Mouse (Mus musculus): ENCODE measurements around the gene Ramac. TPM values are rescaled to one million over a fixed set of nuclear protein-coding genes. Genes with fewer than 3 reads are reported as not detected.
A peak's percentile ranks its signal among the peaks of the same experiment; 100 is the strongest.

Ramac gene
- polyA plus RNA-seq, 1 experiment from 2014 or later: 151 TPM

GRCm38 (mm10) chr7:81747956-81748355, 14.8 kb upstream of the Ramac start:
- WGBS: 84% methylated on average over 3 of the region's 3 CpGs
- no peaks in the 10 kb centered on the region for H3K9me3 ChIP-seq (replicated peaks; ENCODE audit: control insufficient read depth, low read length)
- H3K27ac ChIP-seq (replicated peaks; ENCODE audit: low read depth, low read length): no peak overlapping the region
- no peak overlapping the region for H3K4me2 ChIP-seq (ENCODE audit: low read depth, low read length)
- no peaks in the 10 kb centered on the region for H3K4me1 ChIP-seq (ENCODE audit: control insufficient read depth, insufficient read depth, low read length)
- no peak overlapping the region for H3K9ac ChIP-seq (replicated peaks; ENCODE audit: low read length)
- no peak overlapping the region for H3K4me3 ChIP-seq (ENCODE audit: low read depth, low read length)
- no peaks in the 10 kb centered on the region for H3K27me3 ChIP-seq (ENCODE audit: control insufficient read depth, insufficient read depth, low read length)
- no peaks in the 10 kb centered on the region for H3K36me3 ChIP-seq (replicated peaks; ENCODE audit: control insufficient read depth, insufficient read depth, low read depth, low read length)
- DNase-seq (ENCODE audit: low spot score): no peak
- no peak for ATAC-seq (replicated peaks; ENCODE audit: insufficient number of reproducible peaks, low FRiP score, low TSS enrichment, low read depth)

DNA sequence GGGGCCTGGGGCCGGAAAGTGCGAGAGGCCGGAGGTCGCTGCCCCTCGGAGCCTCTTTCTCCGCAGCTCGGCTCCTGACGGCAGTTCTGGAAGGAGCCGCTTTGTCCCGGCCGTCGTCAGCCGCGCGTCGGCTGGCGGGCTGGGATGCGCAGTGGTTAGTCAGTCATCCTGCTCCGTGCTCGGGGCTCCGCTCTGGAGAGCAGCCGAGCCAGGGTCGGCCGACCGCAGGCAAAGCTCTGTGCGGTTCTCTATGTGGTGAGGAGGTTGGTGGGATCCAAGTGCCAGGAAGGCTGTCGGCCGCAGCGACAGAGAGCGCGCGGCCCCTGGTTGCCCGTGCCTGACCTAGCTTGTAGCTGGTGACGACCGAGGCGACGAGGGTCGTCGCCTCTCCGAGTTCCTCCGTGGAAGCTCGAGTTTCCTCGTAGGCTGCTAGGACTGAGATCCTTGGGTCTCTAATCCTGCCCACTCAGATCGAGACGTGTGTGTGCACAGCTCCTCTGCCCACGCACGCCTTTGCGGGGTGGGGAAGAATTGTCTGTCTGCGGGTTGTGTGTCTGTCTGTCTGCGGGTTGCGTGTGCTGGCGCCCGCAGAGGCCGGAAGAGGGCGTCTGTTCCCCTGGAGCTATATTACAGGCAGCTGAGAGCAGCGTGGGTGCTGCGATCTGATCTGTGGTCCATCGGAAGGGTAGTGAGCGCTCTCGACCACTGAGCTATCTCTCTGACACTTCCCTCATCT, 553 bp downstream of the Ramac start:
- peak overlapping the region; percentile 96 for H3K4me3 ChIP-seq (ENCODE audit: low read depth, low read length)
- peak; percentile 37 for DNase-seq (ENCODE audit: low spot score)
- no peaks in the 10 kb centered on the region for H3K36me3 ChIP-seq (replicated peaks; ENCODE audit: control insufficient read depth, insufficient read depth, low read depth, low read length)
- H3K27me3 ChIP-seq (ENCODE audit: control insufficient read depth, insufficient read depth, low read length): no peaks in the 10 kb centered on the region
- ATAC-seq (replicated peaks; ENCODE audit: insufficient number of reproducible peaks, low FRiP score, low TSS enrichment, low read depth): peak; percentile 77
- 2% methylated on average over 60 of the region's 60 CpGs for WGBS
- peak overlapping the region; percentile 91 for H3K4me2 ChIP-seq (ENCODE audit: low read depth, low read length)
- peak overlapping the region; percentile 80 for H3K27ac ChIP-seq (replicated peaks; ENCODE audit: low read depth, low read length)
- peak overlapping the region; percentile 93 for H3K9ac ChIP-seq (replicated peaks; ENCODE audit: low read length)
- no peaks in the 10 kb centered on the region for H3K9me3 ChIP-seq (replicated peaks; ENCODE audit: control insufficient read depth, low read length)
- H3K4me1 ChIP-seq (ENCODE audit: control insufficient read depth, insufficient read depth, low read length): no peaks in the 10 kb centered on the region

GRCm38 (mm10) chr7:81772786-81773539, 10.2 kb downstream of the Ramac start:
- Histone ChIP-seq H3K9ac (replicated peaks; ENCODE audit: low read length) (no peak overlapping the region), H3K4me2 (ENCODE audit: low read depth, low read length) (no peak overlapping the region), H3K36me3 (replicated peaks; ENCODE audit: control insufficient read depth, insufficient read depth, low read depth, low read length) (no peaks in the 10 kb centered on the region), H3K9me3 (replicated peaks; ENCODE audit: control insufficient read depth, low read length) (no peaks in the 10 kb centered on the region), H3K27me3 (ENCODE audit: control insufficient read depth, insufficient read depth, low read length) (no peaks in the 10 kb centered on the region), H3K4me3 (ENCODE audit: low read depth, low read length) (no peak overlapping the region), H3K27ac (replicated peaks; ENCODE audit: low read depth, low read length) (no peak overlapping the region), H3K4me1 (ENCODE audit: control insufficient read depth, insufficient read depth, low read length) (no peaks in the 10 kb centered on the region)
- ATAC-seq (replicated peaks; ENCODE audit: insufficient number of reproducible peaks, low FRiP score, low TSS enrichment, low read depth) (no peak), DNase-seq (ENCODE audit: low spot score) (no peak)
- 82% methylated on average over 10 of the region's 10 CpGs for WGBS

DNA sequence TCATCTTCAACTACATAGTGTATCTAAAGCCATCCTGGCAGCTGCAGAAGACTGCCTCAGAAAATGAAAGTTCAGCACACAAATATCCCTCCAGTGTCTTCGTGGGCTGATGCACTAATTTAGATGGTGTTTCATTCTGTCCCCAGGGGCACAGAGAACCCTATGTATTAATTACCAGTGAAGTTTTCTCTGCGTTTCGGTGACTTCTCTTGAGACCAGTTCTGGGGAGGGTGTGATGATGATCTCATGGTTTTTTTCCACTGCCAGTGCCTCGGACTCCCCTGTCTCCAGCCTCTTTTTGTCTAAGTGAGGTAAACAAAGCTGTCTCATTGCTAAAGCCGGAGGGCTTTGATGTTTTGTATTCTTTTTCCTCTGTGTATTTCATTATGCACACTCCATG, 12.6 kb downstream of the Ramac start:
- no peak for DNase-seq (ENCODE audit: low spot score)
- no peak overlapping the region for H3K9ac ChIP-seq (replicated peaks; ENCODE audit: low read length)
- WGBS: 78% methylated on average over 5 of the region's 5 CpGs

GRCm38 (mm10) chr7:81777667-81778218, 15.0 kb downstream of the Ramac start:
- Histone ChIP-seq H3K9ac (replicated peaks; ENCODE audit: low read length) (no peak overlapping the region), H3K9me3 (replicated peaks; ENCODE audit: control insufficient read depth, low read length) (no peaks in the 10 kb centered on the region), H3K27me3 (ENCODE audit: control insufficient read depth, insufficient read depth, low read length) (no peaks in the 10 kb centered on the region), H3K4me1 (ENCODE audit: control insufficient read depth, insufficient read depth, low read length) (no peaks in the 10 kb centered on the region), H3K27ac (replicated peaks; ENCODE audit: low read depth, low read length) (no peak overlapping the region), H3K36me3 (replicated peaks; ENCODE audit: control insufficient read depth, insufficient read depth, low read depth, low read length) (no peaks in the 10 kb centered on the region; the same call in none of the 2 replicates), H3K4me2 (ENCODE audit: low read depth, low read length) (no peak overlapping the region), H3K4me3 (ENCODE audit: low read depth, low read length) (no peak overlapping the region)
- no peak; the same call in 1 of the 2 replicates for ATAC-seq (replicated peaks; ENCODE audit: insufficient number of reproducible peaks, low FRiP score, low TSS enrichment, low read depth)
- 76% methylated on average over 10 of the region's 10 CpGs for WGBS
- DNase-seq (ENCODE audit: low spot score): no peak

More for the DNA sequence above, 12.6 kb downstream of the Ramac start:
- Histone ChIP-seq H3K27ac (replicated peaks; ENCODE audit: low read depth, low read length) (no peak overlapping the region), H3K27me3 (ENCODE audit: control insufficient read depth, insufficient read depth, low read length) (no peaks in the 10 kb centered on the region), H3K9me3 (replicated peaks; ENCODE audit: control insufficient read depth, low read length) (no peaks in the 10 kb centered on the region), H3K36me3 (replicated peaks; ENCODE audit: control insufficient read depth, insufficient read depth, low read depth, low read length) (no peaks in the 10 kb centered on the region; the same call in 1 of the 2 replicates), H3K4me2 (ENCODE audit: low read depth, low read length) (no peak overlapping the region), H3K4me1 (ENCODE audit: control insufficient read depth, insufficient read depth, low read length) (no peaks in the 10 kb centered on the region), H3K4me3 (ENCODE audit: low read depth, low read length) (no peak overlapping the region)
- ATAC-seq (replicated peaks; ENCODE audit: insufficient number of reproducible peaks, low FRiP score, low TSS enrichment, low read depth): no peak

DNA sequence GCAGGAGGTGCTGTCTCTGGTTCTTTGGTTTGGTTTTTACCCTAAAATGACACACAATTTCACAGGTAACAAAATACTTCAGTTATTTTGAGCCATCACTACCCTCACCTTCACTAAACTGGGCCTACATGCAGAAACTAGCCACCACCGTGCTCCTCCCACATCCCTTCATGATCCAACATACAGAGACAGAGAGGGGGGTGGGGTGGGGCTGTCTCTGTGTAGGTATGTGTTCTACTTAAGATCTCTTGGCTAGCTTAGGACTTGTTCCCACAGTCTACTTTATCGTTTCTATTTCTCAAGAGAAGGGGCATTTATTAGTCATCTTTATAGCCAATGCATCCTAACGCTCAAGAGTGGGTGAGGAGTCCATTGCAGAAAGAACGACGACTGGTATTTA, 25.8 kb downstream of the Ramac start:
- H3K9ac ChIP-seq (replicated peaks; ENCODE audit: low read length): peak overlapping the region; percentile 61
- H3K36me3 ChIP-seq (replicated peaks; ENCODE audit: control insufficient read depth, insufficient read depth, low read depth, low read length): no peaks in the 10 kb centered on the region
- peak overlapping the region; percentile 41 for H3K4me2 ChIP-seq (ENCODE audit: low read depth, low read length)
- H3K27me3 ChIP-seq (ENCODE audit: control insufficient read depth, insufficient read depth, low read length): no peaks in the 10 kb centered on the region
- DNase-seq (ENCODE audit: low spot score) (no peak), ATAC-seq (replicated peaks; ENCODE audit: insufficient number of reproducible peaks, low FRiP score, low TSS enrichment, low read depth) (no peak)
- peak overlapping the region; percentile 66 for H3K27ac ChIP-seq (replicated peaks; ENCODE audit: low read depth, low read length)
- H3K4me3 ChIP-seq (ENCODE audit: low read depth, low read length): peak overlapping the region; percentile 40
- no peaks in the 10 kb centered on the region for H3K4me1 ChIP-seq (ENCODE audit: control insufficient read depth, insufficient read depth, low read length)
- 6% methylated on average over 5 of the region's 5 CpGs for WGBS
- H3K9me3 ChIP-seq (replicated peaks; ENCODE audit: control insufficient read depth, low read length): no peaks in the 10 kb centered on the region

GRCm38 (mm10) chr7:81789095-81789757, 26.5 kb downstream of the Ramac start, which contains the start of gene 3110040N11Rik:
TSS of gene 3110040N11Rik (minus strand) at chr7:81789478.
- peak; percentile 92 for DNase-seq (ENCODE audit: low spot score)
- under 1% methylated on average over 38 of the region's 38 CpGs for WGBS
- ATAC-seq (replicated peaks; ENCODE audit: insufficient number of reproducible peaks, low FRiP score, low TSS enrichment, low read depth): peak; percentile 96

More at GRCm38 (mm10) chr7:81789095-81789757, 26.5 kb downstream of the Ramac start, which contains the start of gene 3110040N11Rik:
- Histone ChIP-seq H3K36me3 (replicated peaks; ENCODE audit: control insufficient read depth, insufficient read depth, low read depth, low read length) (no peaks in the 10 kb centered on the region), H3K4me1 (ENCODE audit: control insufficient read depth, insufficient read depth, low read length) (no peaks in the 10 kb centered on the region), H3K9me3 (replicated peaks; ENCODE audit: control insufficient read depth, low read length) (no peaks in the 10 kb centered on the region), H3K27ac (replicated peaks; ENCODE audit: low read depth, low read length) (peak within 1 kb of the TSS; percentile 66), H3K4me2 (ENCODE audit: low read depth, low read length) (peak within 1 kb of the TSS; percentile 41), H3K27me3 (ENCODE audit: control insufficient read depth, insufficient read depth, low read length) (no peaks in the 10 kb centered on the region), H3K4me3 (ENCODE audit: low read depth, low read length) (peak within 1 kb of the TSS; percentile 40), H3K9ac (replicated peaks; ENCODE audit: low read length) (peak within 1 kb of the TSS; percentile 61)
